Comparison of ENCODE assay signal across 24 mouse cellular contexts in the genomic region with DNA sequence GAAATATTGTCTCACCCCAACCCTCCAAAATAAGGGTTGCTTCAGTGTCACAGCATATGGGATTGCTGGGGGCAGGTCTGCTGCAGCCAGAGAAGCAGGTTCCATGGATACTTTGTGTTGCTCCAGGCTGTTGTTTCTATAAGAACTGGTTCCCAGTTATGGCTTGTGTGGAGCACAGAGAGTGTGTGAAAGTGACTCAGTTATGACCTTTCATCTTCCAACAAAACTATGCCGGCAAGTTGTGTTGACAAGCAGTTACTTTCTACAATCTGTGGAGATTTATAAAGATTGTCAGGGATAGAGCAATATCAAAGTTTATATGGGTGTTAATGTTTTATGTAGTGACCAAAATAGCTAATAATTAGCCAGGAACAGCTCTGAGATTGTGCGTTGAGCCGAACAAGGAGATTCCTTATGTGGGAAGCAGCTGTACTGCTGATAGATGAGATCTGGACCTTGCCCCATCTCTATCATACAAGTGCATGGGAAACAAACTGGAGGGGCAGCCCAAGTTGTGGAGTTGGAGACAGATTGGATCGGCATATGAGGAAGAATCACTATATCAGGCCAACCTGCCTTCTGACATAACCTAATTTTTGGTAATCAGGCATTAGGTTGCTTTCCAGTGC.
A peak's percentile ranks its signal among the peaks of the same experiment; 100 is the strongest.
DNase-seq lines count a peak whose midpoint lies in the region; ATAC-seq and TF ChIP-seq lines count a peak whose summit lies in the region.
"Had no signal": no experiment of that assay in that cellular context is flagged by ENCODE, and none has a peak within 500 bp of the region (broad histone marks: within the 10 kb centered on the region; RNA-seq: fewer than 3 reads in every experiment).

No protein-coding gene starts in this region.

- H3K36me3 ChIP-seq in intestine, embryonic 15.5 days, result no peaks in the 10 kb centered on the region
- no peaks in the 10 kb centered on the region for H3K36me3 ChIP-seq in intestine, postnatal 0 days (ENCODE audit: control insufficient read depth, insufficient read depth)
- no peaks in the 10 kb centered on the region for H3K36me3 ChIP-seq in heart, embryonic 10.5 days
- H3K36me3 ChIP-seq: embryonic facial prominence, embryonic 12.5 days; embryonic facial prominence, embryonic 15.5 days; heart, embryonic 13.5 days had no signal

- TF ChIP-seq CTCF in intestine, postnatal 0 days (IDR thresholded peaks at IDR 0.05; ENCODE audit: low read depth), result no peak

- H3K27ac ChIP-seq in intestine, embryonic 15.5 days, result no peak overlapping the region
- no peak overlapping the region for H3K27ac ChIP-seq in intestine, postnatal 0 days (ENCODE audit: low read depth, low read length)
- H3K27ac ChIP-seq in heart, embryonic 10.5 days, result no peak overlapping the region
- H3K27ac ChIP-seq: embryonic facial prominence, embryonic 12.5 days; embryonic facial prominence, embryonic 15.5 days; heart, embryonic 13.5 days; hindbrain, embryonic 14.5 days; hindbrain, postnatal 0 days had no signal

- ATAC-seq in intestine, embryonic 15.5 days, result peak; percentile 95
- ATAC-seq in intestine, postnatal 0 days, result peak; percentile 93
- ATAC-seq: CD4-positive, CD25-positive, alpha-beta regulatory T cell, adult 4 months; forebrain, embryonic 14.5 days; forebrain, postnatal 0 days; hindbrain, postnatal 0 days had no signal

- no peaks in the 10 kb centered on the region for H3K9me3 ChIP-seq in intestine, embryonic 15.5 days
- no peaks in the 10 kb centered on the region for H3K9me3 ChIP-seq in intestine, postnatal 0 days (ENCODE audit: control insufficient read depth)
- no peaks in the 10 kb centered on the region for H3K9me3 ChIP-seq in heart, embryonic 10.5 days
- H3K9me3 ChIP-seq: embryonic facial prominence, embryonic 12.5 days; embryonic facial prominence, embryonic 15.5 days; heart, embryonic 13.5 days had no signal

- H3K27me3 ChIP-seq in intestine, embryonic 15.5 days (replicated peaks), result no peaks in the 10 kb centered on the region
- no peaks in the 10 kb centered on the region for H3K27me3 ChIP-seq in intestine, postnatal 0 days (replicated peaks; ENCODE audit: control insufficient read depth, insufficient read depth, low read length)
- H3K27me3 ChIP-seq in heart, embryonic 10.5 days (ENCODE audit: insufficient read depth, poor library complexity, severe bottlenecking), result no peaks in the 10 kb centered on the region
- H3K27me3 ChIP-seq: embryonic facial prominence, embryonic 12.5 days; embryonic facial prominence, embryonic 15.5 days; heart, embryonic 13.5 days had no signal

- H3K9ac ChIP-seq in intestine, embryonic 15.5 days, result no peak overlapping the region
- H3K9ac ChIP-seq in intestine, postnatal 0 days (ENCODE audit: low read depth, low read length), result no peak overlapping the region
- H3K9ac ChIP-seq: embryonic facial prominence, embryonic 12.5 days; embryonic facial prominence, embryonic 15.5 days; forebrain, postnatal 0 days; heart, embryonic 13.5 days; hindbrain, embryonic 14.5 days had no signal

- H3K4me1 ChIP-seq in intestine, embryonic 15.5 days (replicated peaks), result no peaks in the 10 kb centered on the region
- H3K4me1 ChIP-seq in intestine, postnatal 0 days (replicated peaks; ENCODE audit: control insufficient read depth, insufficient read depth, low read length), result no peaks in the 10 kb centered on the region
- H3K4me1 ChIP-seq in heart, embryonic 10.5 days, result no peaks in the 10 kb centered on the region
- H3K4me1 ChIP-seq: embryonic facial prominence, embryonic 12.5 days; embryonic facial prominence, embryonic 15.5 days; heart, embryonic 13.5 days had no signal

- peak; percentile 33 for DNase-seq in kidney, adult 9 months
- no peak for DNase-seq in kidney, adult 11 months
- no peak for DNase-seq in frontal cortex, adult 2 months (ENCODE audit: extremely low spot score in 1 of 2, low spot score in 1 of 2)
- DNase-seq in heart, embryonic 10.5 days (ENCODE audit: low spot score), result no peak
- DNase-seq: adrenal gland, adult 2 months; adrenal gland, postnatal 14 days; cerebellum, adult 11 months; cerebellum, adult 2 months; cerebellum, adult 9-11 months; cerebellum, postnatal 25 days; forebrain, postnatal 0 days; gastrocnemius, postnatal 25 days; heart, adult 18-20 months; heart, postnatal 14 days; heart, postnatal 4 days had no signal

- H3K4me2 ChIP-seq in intestine, embryonic 15.5 days (replicated peaks), result no peak overlapping the region
- no peak overlapping the region for H3K4me2 ChIP-seq in intestine, postnatal 0 days (replicated peaks; ENCODE audit: low read depth)
- H3K4me2 ChIP-seq: embryonic facial prominence, embryonic 12.5 days; embryonic facial prominence, embryonic 15.5 days; heart, embryonic 13.5 days; hindbrain, embryonic 14.5 days had no signal

- no peak overlapping the region for H3K4me3 ChIP-seq in intestine, embryonic 15.5 days (replicated peaks)
- H3K4me3 ChIP-seq in intestine, postnatal 0 days (ENCODE audit: low read depth, low read length), result no peak overlapping the region
- no peak overlapping the region for H3K4me3 ChIP-seq in heart, embryonic 10.5 days
- H3K4me3 ChIP-seq: embryonic facial prominence, embryonic 12.5 days; embryonic facial prominence, embryonic 15.5 days; heart, embryonic 13.5 days had no signal

- WGBS in intestine, embryonic 15.5 days, result 75% methylated on average over 4 of the region's 4 CpGs
- 39% methylated on average over 4 of the region's 4 CpGs for WGBS in intestine, postnatal 0 days
- 85% methylated on average over 4 of the region's 4 CpGs for WGBS in heart, embryonic 10.5 days
